Mouse (Mus musculus): ENCODE results near the gene Nat8f2. TPM values are rescaled to one million over a fixed set of nuclear protein-coding genes. Genes with fewer than 3 reads are reported as not detected.
"Not testable (repeated sequence)": the region's sequence is repeated elsewhere in the genome, so short reads cannot be mapped to it uniquely, and the experiment has no call there.

Gene Nat8f2
- total and polyA plus RNA-seq, 3 experiments, result 0.06 to 0.12 TPM; not detected in 1

DNA sequence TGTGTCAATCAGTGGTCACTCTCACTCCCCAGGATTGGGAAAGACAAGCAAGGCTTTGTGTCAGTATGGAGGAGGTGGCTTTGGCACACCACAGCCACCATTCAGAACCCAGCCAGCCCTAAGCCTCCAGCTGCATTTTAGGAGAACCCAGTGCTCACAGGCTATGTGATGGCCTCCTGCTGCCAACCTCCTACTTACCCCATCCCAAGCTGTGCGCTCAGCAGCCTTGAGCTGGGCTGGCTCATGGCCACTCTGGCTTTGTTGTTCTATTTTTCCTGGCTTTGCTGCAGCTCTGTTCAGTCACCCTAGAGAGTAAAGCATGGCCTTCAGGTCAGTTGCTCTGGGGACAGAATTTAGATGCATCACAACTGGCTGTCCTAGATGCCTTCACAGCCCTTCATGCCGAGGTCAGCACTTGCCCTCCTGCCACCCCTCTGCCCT, 38.0 kb upstream of the Nat8f2 start:
- not testable (repeated sequence) for H3K79me2 ChIP-seq (ENCODE audit: control insufficient read depth, insufficient read depth, low read length, poor library complexity); H3K9me3 ChIP-seq (replicated peaks; ENCODE audit: insufficient read depth, low read length); H3K4me1 ChIP-seq (ENCODE audit: control insufficient read depth in 1 of 2, insufficient read depth in 2 of 2, low read length in 2 of 2); H3K36me3 ChIP-seq (ENCODE audit: control insufficient read depth in 1 of 2, insufficient read depth in 2 of 2, low read length in 2 of 2); H3K9ac ChIP-seq (ENCODE audit: control insufficient read depth, low read depth, low read length, poor library complexity, severe bottlenecking); DNase-seq (ENCODE audit: low read depth, low spot score); H3K4me3 ChIP-seq (ENCODE audit: control insufficient read depth in 1 of 2, insufficient read depth in 1 of 2, low read depth in 2 of 2, low read length in 2 of 2); H3K27ac ChIP-seq (ENCODE audit: control insufficient read depth, low read depth, low read length); H3K27me3 ChIP-seq (ENCODE audit: control insufficient read depth in 1 of 2, insufficient read depth in 2 of 2, low read length in 2 of 2)

DNA sequence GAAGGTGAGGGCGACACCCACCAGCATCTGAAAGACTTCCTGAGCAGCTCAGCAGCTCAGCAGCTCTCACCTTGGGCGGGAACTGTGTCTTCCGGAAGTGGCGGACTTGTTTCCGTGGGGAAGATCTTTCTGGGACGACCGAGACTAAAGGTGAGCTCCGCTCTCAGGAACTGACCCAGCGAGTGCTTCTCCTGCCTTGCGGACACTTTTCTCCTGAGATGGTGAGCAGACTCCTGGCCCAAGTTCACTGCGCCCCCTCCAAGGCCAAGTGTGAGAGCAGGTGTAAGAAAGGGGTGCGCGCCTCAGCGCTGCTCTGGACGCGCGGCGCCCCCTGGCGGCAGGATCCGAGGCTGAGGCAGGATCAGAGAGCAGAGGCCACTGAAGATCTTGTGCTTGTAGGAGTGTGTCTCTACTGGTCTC, 35.7 kb upstream of the Nat8f2 start, which contains the start of gene Nat8f4:
Nat8f4 (minus strand) TSS at position 243 of the 420 bp plus-strand sequence.
- not testable (repeated sequence) for H3K36me3 ChIP-seq (ENCODE audit: control insufficient read depth in 1 of 2, insufficient read depth in 2 of 2, low read length in 2 of 2); H3K27me3 ChIP-seq (ENCODE audit: control insufficient read depth in 1 of 2, insufficient read depth in 2 of 2, low read length in 2 of 2); H3K9me3 ChIP-seq (replicated peaks; ENCODE audit: insufficient read depth, low read length); H3K79me2 ChIP-seq (ENCODE audit: control insufficient read depth, insufficient read depth, low read length, poor library complexity); H3K4me1 ChIP-seq (ENCODE audit: control insufficient read depth in 1 of 2, insufficient read depth in 2 of 2, low read length in 2 of 2)
- Histone ChIP-seq H3K4me3 (ENCODE audit: control insufficient read depth in 1 of 2, insufficient read depth in 1 of 2, low read depth in 2 of 2, low read length in 2 of 2) (peak within 1 kb of the TSS; percentile 61 to 82), H3K9ac (ENCODE audit: control insufficient read depth, low read depth, low read length, poor library complexity, severe bottlenecking) (peak within 1 kb of the TSS; percentile 88), H3K27ac (ENCODE audit: control insufficient read depth, low read depth, low read length) (peak within 1 kb of the TSS; percentile 68)
- TF ChIP-seq CTCF (IDR thresholded peaks at IDR 0.05 in 2 of 3, conservative IDR thresholded peaks at IDR 0.05 in 1 of 3; ENCODE audit: control insufficient read depth in 1 of 3, insufficient read depth in 1 of 3, low read depth in 2 of 3, low read length in 3 of 3, poor library complexity in 1 of 3, severe bottlenecking in 1 of 3), result peak; percentile 57 to 73 (median 68)
- 0 out of 2 replicates have a peak, but pooled peaks have one; percentile 22 for TF ChIP-seq SIN3A (IDR thresholded peaks at IDR 0.05; ENCODE audit: low read length)
- TF ChIP-seq HCFC1 (IDR thresholded peaks at IDR 0.05; ENCODE audit: low read depth, low read length), result peak; percentile 62
- peak; percentile 34; the same call in 1 of the 2 replicates for TF ChIP-seq ELF1 (IDR thresholded peaks at IDR 0.05; ENCODE audit: low read depth, low read length)
- TF ChIP-seq TCF12 (IDR thresholded peaks at IDR 0.05; ENCODE audit: low read depth, low read length), result 0 out of 2 replicates have a peak, but pooled peaks have one; percentile 20
- peak; percentile 30 to 63; a peak in 2 of 4 replicates for TF ChIP-seq POLR2A (IDR thresholded peaks at IDR 0.05; ENCODE audit: control insufficient read depth in 1 of 2, insufficient read depth in 1 of 2, low read depth in 1 of 2, low read length in 2 of 2, poor library complexity in 1 of 2)
- 0 out of 2 replicates have a peak, but pooled peaks have one; percentile 17 for TF ChIP-seq ZC3H11A (IDR thresholded peaks at IDR 0.05; ENCODE audit: low read depth, low read length)
- TF ChIP-seq E2F4 (IDR thresholded peaks at IDR 0.05; ENCODE audit: borderline replicate concordance, low read depth, low read length), result peak; percentile 55; the same call in 1 of the 2 replicates
- TF ChIP-seq TBP (IDR thresholded peaks at IDR 0.05; ENCODE audit: low read depth, low read length), result 0 out of 2 replicates have a peak, but pooled peaks have one; percentile 55
- TF ChIP-seq RAD21 (IDR thresholded peaks at IDR 0.05; ENCODE audit: low read depth, low read length), result peak; percentile 43
- peak; percentile 60 for TF ChIP-seq SMC3 (IDR thresholded peaks at IDR 0.05; ENCODE audit: low read depth, low read length)
- peak; percentile 56; the same call in 1 of the 2 replicates for TF ChIP-seq NELFE (IDR thresholded peaks at IDR 0.05; ENCODE audit: low read depth, low read length)
- peak; percentile 77 for DNase-seq (ENCODE audit: low read depth, low spot score)

DNA sequence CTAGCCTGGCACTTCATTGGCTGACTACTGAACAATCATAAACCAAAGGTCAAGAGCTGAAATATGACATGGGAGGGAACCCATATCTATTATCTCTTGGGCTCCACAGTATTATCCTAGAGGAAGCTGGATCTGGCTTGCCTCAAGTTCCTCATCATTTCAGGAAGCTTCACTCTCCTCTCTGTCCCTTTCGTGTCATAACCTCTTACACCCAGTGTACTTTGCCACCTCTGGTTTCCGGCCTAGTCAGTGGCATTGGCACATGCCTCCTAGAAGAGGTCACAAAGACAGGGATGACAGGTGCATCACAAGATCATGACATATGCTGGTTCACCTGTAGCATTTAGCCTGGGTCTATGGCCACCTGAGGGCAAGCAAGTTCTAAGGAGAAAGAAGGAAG, 33.3 kb upstream of the Nat8f2 start:
- no peak overlapping the region for H3K9ac ChIP-seq (ENCODE audit: control insufficient read depth, low read depth, low read length, poor library complexity, severe bottlenecking)
- H3K4me3 ChIP-seq (ENCODE audit: control insufficient read depth in 1 of 2, insufficient read depth in 1 of 2, low read depth in 2 of 2, low read length in 2 of 2), result no peak overlapping the region
- no peaks in the 10 kb centered on the region for H3K27me3 ChIP-seq (ENCODE audit: control insufficient read depth in 1 of 2, insufficient read depth in 2 of 2, low read length in 2 of 2)
- peaks cover 0 to 6% of the 10 kb centered on the region in 2 experiments; a peak in 2 of 4 replicates for H3K36me3 ChIP-seq (ENCODE audit: control insufficient read depth in 1 of 2, insufficient read depth in 2 of 2, low read length in 2 of 2)
- H3K4me1 ChIP-seq (ENCODE audit: control insufficient read depth in 1 of 2, insufficient read depth in 2 of 2, low read length in 2 of 2), result peaks cover 2 to 8% of the 10 kb centered on the region in 2 experiments; a peak in 3 of 4 replicates
- no peaks in the 10 kb centered on the region; the same call in 1 of the 2 replicates for H3K79me2 ChIP-seq (ENCODE audit: control insufficient read depth, insufficient read depth, low read length, poor library complexity)
- no peak for TF ChIP-seq ZMIZ1 (IDR thresholded peaks at IDR 0.05; ENCODE audit: low read depth, low read length)
- TF ChIP-seq ELF1 (IDR thresholded peaks at IDR 0.05; ENCODE audit: low read depth, low read length), result no peak
- no peak for TF ChIP-seq TCF12 (IDR thresholded peaks at IDR 0.05; ENCODE audit: low read depth, low read length)
- no peak for TF ChIP-seq E2F4 (IDR thresholded peaks at IDR 0.05; ENCODE audit: borderline replicate concordance, low read depth, low read length)
- TF ChIP-seq MYC (IDR thresholded peaks at IDR 0.05; ENCODE audit: low read depth, low read length), result no peak
- TF ChIP-seq EP300 (IDR thresholded peaks at IDR 0.05; ENCODE audit: low read depth in 1 of 2, low read length in 2 of 2), result no peak
- no peak for TF ChIP-seq POLR2AphosphoS5 (IDR thresholded peaks at IDR 0.05; ENCODE audit: borderline replicate concordance, low read depth, low read length)
- no peak for TF ChIP-seq BHLHE40 (IDR thresholded peaks at IDR 0.05; ENCODE audit: borderline replicate concordance, low read depth, low read length)
- no peak for TF ChIP-seq SIN3A (IDR thresholded peaks at IDR 0.05; ENCODE audit: low read length)
- TF ChIP-seq MYB (IDR thresholded peaks at IDR 0.05; ENCODE audit: low read depth, low read length), result no peak
- no peak for TF ChIP-seq USF2 (IDR thresholded peaks at IDR 0.05; ENCODE audit: borderline replicate concordance in 1 of 2, insufficient read depth in 1 of 2, low read depth in 1 of 2, low read length in 2 of 2)
- TF ChIP-seq GATA1 (IDR thresholded peaks at IDR 0.05; ENCODE audit: low read depth, low read length), result no peak
- TF ChIP-seq RAD21 (IDR thresholded peaks at IDR 0.05; ENCODE audit: low read depth, low read length), result no peak
- no peak for TF ChIP-seq KAT2A (conservative IDR thresholded peaks at IDR 0.05; ENCODE audit: low read depth, low read length)
- TF ChIP-seq NELFE (IDR thresholded peaks at IDR 0.05; ENCODE audit: low read depth, low read length), result no peak
- TF ChIP-seq CHD1 (IDR thresholded peaks at IDR 0.05; ENCODE audit: low read depth, low read length), result no peak
- no peak for DNase-seq (ENCODE audit: low read depth, low spot score)
- no peaks in the 10 kb centered on the region for H3K9me3 ChIP-seq (replicated peaks; ENCODE audit: insufficient read depth, low read length)
- no peak overlapping the region for H3K27ac ChIP-seq (ENCODE audit: control insufficient read depth, low read depth, low read length)
